Mouse (Mus musculus): Measurements from ENCODE around the gene Usp2. TPM values are rescaled to one million over a fixed set of nuclear protein-coding genes. Genes with fewer than 3 reads are reported as not detected.
"Not testable (repeated sequence)": the region's sequence is repeated elsewhere in the genome, so short reads cannot be mapped to it uniquely, and the experiment has no call there.

The Usp2 gene
- polyA plus RNA-seq, 1 experiment = 3.2 TPM

GRCm38 (mm10) chr9:44106182-44106581 lies 39.4 kb downstream of the Usp2 start:
- Histone ChIP-seq H3K27ac (ENCODE audit: insufficient read depth, low read depth, low read length) (no peak overlapping the region), H3K4me3 (ENCODE audit: insufficient read depth, low read length) (no peak overlapping the region), H3K4me1 (ENCODE audit: control insufficient read depth, insufficient read depth, low read length) (peaks cover 4% of the 10 kb centered on the region; the same call in 1 of the 2 replicates)
- no peak for TF ChIP-seq CTCF (IDR thresholded peaks at IDR 0.05; ENCODE audit: low read depth, low read length)

- H3K4me1 ChIP-seq (ENCODE audit: control insufficient read depth, insufficient read depth, low read length) = peaks cover 4% of the 10 kb centered on the region; the same call in 1 of the 2 replicates
- H3K4me3 ChIP-seq (ENCODE audit: insufficient read depth, low read length) = no peak overlapping the region
- TF ChIP-seq CTCF (IDR thresholded peaks at IDR 0.05; ENCODE audit: low read depth, low read length) (no peak), POLR2A (IDR thresholded peaks at IDR 0.05; ENCODE audit: borderline replicate concordance, low read depth, low read length) (no peak)
- no peak overlapping the region for H3K27ac ChIP-seq (ENCODE audit: insufficient read depth, low read depth, low read length)
Observed at GRCm38 (mm10) chr9:44106596-44106995, 39.8 kb downstream of the Usp2 start.

GRCm38 (mm10) chr9:44107110-44107509 lies 40.3 kb downstream of the Usp2 start, which contains the start of gene C1qtnf5:
Gene C1qtnf5 (plus strand): TSS chr9:44107245.
- no peak within 1 kb of the TSS for H3K4me3 ChIP-seq (ENCODE audit: insufficient read depth, low read length)
- no peak within 1 kb of the TSS for H3K27ac ChIP-seq (ENCODE audit: insufficient read depth, low read depth, low read length)
- TF ChIP-seq CTCF (IDR thresholded peaks at IDR 0.05; ENCODE audit: low read depth, low read length) (no peak), POLR2A (IDR thresholded peaks at IDR 0.05; ENCODE audit: borderline replicate concordance, low read depth, low read length) (no peak)
- H3K4me1 ChIP-seq (ENCODE audit: control insufficient read depth, insufficient read depth, low read length) = peaks cover 4% of the 10 kb centered on the region; the same call in 1 of the 2 replicates

GRCm38 (mm10) chr9:44107557-44108179 lies 40.8 kb downstream of the Usp2 start:
- no peak overlapping the region for H3K4me3 ChIP-seq (ENCODE audit: insufficient read depth, low read length)
- TF ChIP-seq POLR2A (IDR thresholded peaks at IDR 0.05; ENCODE audit: borderline replicate concordance, low read depth, low read length) (no peak), CTCF (IDR thresholded peaks at IDR 0.05; ENCODE audit: low read depth, low read length) (0 out of 2 replicates have a peak, but pooled peaks have one; percentile 15)
- peaks cover 4% of the 10 kb centered on the region; the same call in 1 of the 2 replicates for H3K4me1 ChIP-seq (ENCODE audit: control insufficient read depth, insufficient read depth, low read length)
- H3K27ac ChIP-seq (ENCODE audit: insufficient read depth, low read depth, low read length) = no peak overlapping the region

- TF ChIP-seq POLR2A (IDR thresholded peaks at IDR 0.05; ENCODE audit: borderline replicate concordance, low read depth, low read length) (no peak), CTCF (IDR thresholded peaks at IDR 0.05; ENCODE audit: low read depth, low read length) (no peak)
- peaks cover 4% of the 10 kb centered on the region; the same call in 1 of the 2 replicates for H3K4me1 ChIP-seq (ENCODE audit: control insufficient read depth, insufficient read depth, low read length)
- no peak overlapping the region for H3K4me3 ChIP-seq (ENCODE audit: insufficient read depth, low read length)
- H3K27ac ChIP-seq (ENCODE audit: insufficient read depth, low read depth, low read length) = no peak overlapping the region
Observed at GRCm38 (mm10) chr9:44108269-44109055, 41.6 kb downstream of the Usp2 start.

GRCm38 (mm10) chr9:44109360-44110095 lies 42.7 kb downstream of the Usp2 start:
- H3K27ac ChIP-seq (ENCODE audit: insufficient read depth, low read depth, low read length) = no peak overlapping the region
- no peak overlapping the region for H3K4me3 ChIP-seq (ENCODE audit: insufficient read depth, low read length)

GRCm38 (mm10) chr9:44111909-44112308 lies 45.1 kb downstream of the Usp2 start:
- not testable (repeated sequence) for H3K4me1 ChIP-seq (ENCODE audit: control insufficient read depth, insufficient read depth, low read length); H3K4me3 ChIP-seq (ENCODE audit: insufficient read depth, low read length)

More at GRCm38 (mm10) chr9:44109360-44110095, 42.7 kb downstream of the Usp2 start:
- H3K4me1 ChIP-seq (ENCODE audit: control insufficient read depth, insufficient read depth, low read length) = peaks cover 6% of the 10 kb centered on the region; the same call in 1 of the 2 replicates
- TF ChIP-seq CTCF (IDR thresholded peaks at IDR 0.05; ENCODE audit: low read depth, low read length) (peak; percentile 85), POLR2A (IDR thresholded peaks at IDR 0.05; ENCODE audit: borderline replicate concordance, low read depth, low read length) (no peak)

GRCm38 (mm10) chr9:44113105-44113789 lies 46.4 kb downstream of the Usp2 start, which contains the start of the genes Gm49380 and Rnf26:
Gene Gm49380 (minus strand): TSS chr9:44113500.
Gene Rnf26 (minus strand): TSS chr9:44113517.
- Histone ChIP-seq H3K27ac (ENCODE audit: insufficient read depth, low read depth, low read length) (0 out of 2 replicates have a peak within 1 kb of the TSS, but pooled peaks have one; percentile 8), H3K4me1 (ENCODE audit: control insufficient read depth, insufficient read depth, low read length) (peaks cover 6% of the 10 kb centered on the region; the same call in 1 of the 2 replicates), H3K4me3 (ENCODE audit: insufficient read depth, low read length) (peak within 1 kb of the TSS; percentile 69)
- no peak for TF ChIP-seq POLR2A (IDR thresholded peaks at IDR 0.05; ENCODE audit: borderline replicate concordance, low read depth, low read length)
- TF ChIP-seq CTCF (IDR thresholded peaks at IDR 0.05; ENCODE audit: low read depth, low read length) = no peak

More at GRCm38 (mm10) chr9:44111909-44112308, 45.1 kb downstream of the Usp2 start:
- not testable (repeated sequence) for H3K27ac ChIP-seq (ENCODE audit: insufficient read depth, low read depth, low read length)

- H3K27ac ChIP-seq (ENCODE audit: insufficient read depth, low read depth, low read length) = no peak overlapping the region
- no peak overlapping the region for H3K4me3 ChIP-seq (ENCODE audit: insufficient read depth, low read length)
- peaks cover 5% of the 10 kb centered on the region; the same call in 1 of the 2 replicates for H3K4me1 ChIP-seq (ENCODE audit: control insufficient read depth, insufficient read depth, low read length)
- TF ChIP-seq CTCF (IDR thresholded peaks at IDR 0.05; ENCODE audit: low read depth, low read length) (no peak), POLR2A (IDR thresholded peaks at IDR 0.05; ENCODE audit: borderline replicate concordance, low read depth, low read length) (no peak)
Observed at GRCm38 (mm10) chr9:44114453-44114852, 47.6 kb downstream of the Usp2 start.
